Mouse (Mus musculus) kidney, postnatal 0 days (tissue): ENCODE measurements around the gene Gm35315. TPM values are rescaled to one million over a fixed set of nuclear protein-coding genes. Genes with fewer than 3 reads are reported as not detected.
A peak's percentile ranks its signal among the peaks of the same experiment; 100 is the strongest.

Experiments
- ATAC-seq: fragments of 200-750 bp; cut with Nextera tagmentation; replicated peaks from 2 replicates; pipeline ENCODE4 v1.8.0; 2017; ENCODE audit warnings: low read depth, moderate number of reproducible peaks, moderate TSS enrichment, moderate library complexity; ENCODE audit not compliant: low FRiP score
- DNase-seq: peaks from one replicate; pipeline ENCODE4 v3.0.0-alpha.2; 2016; ENCODE audit warnings: low spot score
- H3K27ac ChIP-seq: fragments of 300-500 bp; sonication (generic); 2 replicates; pipeline ENCODE4 v1.5.1; 2014; ENCODE audit warnings: mild to moderate bottlenecking
- H3K27me3 ChIP-seq: fragments of 300-500 bp; sonication (generic); 2 replicates; pipeline ENCODE4 v1.6.1; 2014; ENCODE audit warnings: low read length, mixed read lengths; ENCODE audit not compliant: insufficient read depth
- H3K36me3 ChIP-seq: fragments of 300-500 bp; sonication (generic); 2 replicates; pipeline ENCODE4 v1.6.1; 2014; ENCODE audit warnings: low read length, mixed read lengths; ENCODE audit not compliant: insufficient read depth
- H3K4me1 ChIP-seq: fragments of 300-500 bp; sonication (generic); replicated peaks from 2 replicates; pipeline ENCODE4 v1.6.1; 2014; ENCODE audit warnings: antibody characterized with exemption, low read length, mixed read lengths; ENCODE audit not compliant: insufficient read depth
- H3K4me2 ChIP-seq: fragments of 300-500 bp; sonication (generic); 2 replicates; pipeline ENCODE4 v1.6.1; 2014; ENCODE audit warnings: mild to moderate bottlenecking, low read length, moderate library complexity, mixed read lengths
- H3K4me3 ChIP-seq: fragments of 300-500 bp; sonication (generic); replicated peaks from 2 replicates; pipeline ENCODE4 v1.5.1; 2014; ENCODE audit warnings: low read depth, low read length
- H3K9ac ChIP-seq: fragments of 300-500 bp; sonication (generic); 2 replicates; pipeline ENCODE4 v1.6.1; 2014; ENCODE audit warnings: low read depth, low read length
- H3K9me3 ChIP-seq: fragments of 300-500 bp; sonication (generic); replicated peaks from 2 replicates; pipeline ENCODE4 v1.6.1; 2016; ENCODE audit warnings: low read length, inconsistent platforms, mixed read lengths
- CTCF ChIP-seq: IDR thresholded peaks from 2 replicates; pipeline ENCODE4 v1.5.1; 2016; ENCODE audit warnings: antibody characterized with exemption, low read depth, mild to moderate bottlenecking, moderate library complexity
- WGBS: fragments of 180-500 bp; shearing (Covaris S2); extraction: QIAGEN DNeasy Blood & Tissue Kit; methylation state at CpG from one replicate; pipeline ENCODE4 v1.1.7; 2014; 5-methylcytosine and 5-hydroxymethylcytosine counted together
- polyA plus RNA-seq: library from polyadenylated mRNA; unstranded; fragments of >200 nt; fragmentation: Nextera tagmentation; extraction: Ambion mirVana; gene quantifications from 2 replicates; pipeline ENCODE4 v1.2.1, GENCODE M21; 2015

The Gm35315 gene
- polyA plus RNA-seq, 1 experiment from 2014 or later, result 0.91 TPM

- Histone ChIP-seq H3K27ac (no peak overlapping the region), H3K27me3 (no peaks in the 10 kb centered on the region), H3K4me2 (no peak overlapping the region), H3K9ac (no peak overlapping the region), H3K36me3 (peaks cover 30% of the 10 kb centered on the region), H3K9me3 (no peaks in the 10 kb centered on the region), H3K4me3 (no peak overlapping the region), H3K4me1 (peaks cover 11% of the 10 kb centered on the region; the same call in 1 of the 2 replicates)
- DNase-seq (no peak), ATAC-seq (no peak)
- TF ChIP-seq CTCF, result no peak
- WGBS, result 87% methylated on average over 13 of the region's 13 CpGs
These were observed 8.2 kb upstream of the Gm35315 start for GRCm38 (mm10) chr5:110102429-110102828.

GRCm38 (mm10) chr5:110101716-110102347 lies 7.6 kb upstream of the Gm35315 start:
- H3K27me3 ChIP-seq, result no peaks in the 10 kb centered on the region
- H3K9ac ChIP-seq, result peak overlapping the region; percentile 18; the same call in 1 of the 2 replicates
- peak overlapping the region; percentile 22 for H3K4me3 ChIP-seq
- H3K9me3 ChIP-seq, result no peaks in the 10 kb centered on the region
- ATAC-seq, result peak; percentile 13; the same call in 1 of the 2 replicates
- WGBS, result 14% methylated on average over 34 of the region's 34 CpGs
- H3K4me1 ChIP-seq, result peaks cover 9% of the 10 kb centered on the region; the same call in 1 of the 2 replicates
- TF ChIP-seq CTCF, result no peak
- H3K4me2 ChIP-seq, result peak overlapping the region; percentile 56
- DNase-seq, result peak; percentile 44
- H3K27ac ChIP-seq, result no peak overlapping the region
- peaks cover 30% of the 10 kb centered on the region for H3K36me3 ChIP-seq

- peak overlapping the region; percentile 18; the same call in 1 of the 2 replicates for H3K9ac ChIP-seq
- H3K27me3 ChIP-seq, result no peaks in the 10 kb centered on the region
- peaks cover 7% of the 10 kb centered on the region; the same call in 1 of the 2 replicates for H3K4me1 ChIP-seq
- 2% methylated on average over 36 of the region's 37 CpGs for WGBS
- H3K9me3 ChIP-seq, result no peaks in the 10 kb centered on the region
- peak overlapping the region; percentile 56 for H3K4me2 ChIP-seq
- peak; percentile 19 for ATAC-seq
- H3K27ac ChIP-seq, result no peak overlapping the region
- peaks cover 28% of the 10 kb centered on the region for H3K36me3 ChIP-seq
- no peak for TF ChIP-seq CTCF
- H3K4me3 ChIP-seq, result peak overlapping the region; percentile 22
- DNase-seq, result peak; percentile 25
These were observed 6.9 kb upstream of the Gm35315 start for GRCm38 (mm10) chr5:110100921-110101631.

- DNase-seq (no peak), ATAC-seq (peak; percentile 7; the same call in 1 of the 2 replicates)
- WGBS, result 11% methylated on average over 25 of the region's 25 CpGs
- Histone ChIP-seq H3K27me3 (no peaks in the 10 kb centered on the region), H3K9me3 (no peaks in the 10 kb centered on the region), H3K4me2 (peak within 1 kb of the TSS; percentile 56), H3K4me3 (peak within 1 kb of the TSS; percentile 22; the same call in 1 of the 2 replicates), H3K9ac (no peak within 1 kb of the TSS), H3K27ac (no peak within 1 kb of the TSS), H3K36me3 (peaks cover 17% of the 10 kb centered on the region), H3K4me1 (peaks cover 9% of the 10 kb centered on the region; the same call in 1 of the 2 replicates)
- peak; percentile 36; the same call in 1 of the 2 replicates for TF ChIP-seq CTCF
These were observed 5.7 kb upstream of the Gm35315 start, which contains the start of gene Plcxd1 for GRCm38 (mm10) chr5:110099656-110100580. Gene Plcxd1 (plus strand): TSS chr5:110099969.

- ATAC-seq, result no peak
- H3K27ac ChIP-seq, result no peak overlapping the region
These were observed 4.8 kb upstream of the Gm35315 start for GRCm38 (mm10) chr5:110098991-110099477.

More at GRCm38 (mm10) chr5:110098991-110099477, 4.8 kb upstream of the Gm35315 start:
- Histone ChIP-seq H3K4me3 (no peak overlapping the region), H3K9ac (no peak overlapping the region), H3K4me1 (peaks cover 11% of the 10 kb centered on the region; the same call in 1 of the 2 replicates), H3K4me2 (no peak overlapping the region), H3K27me3 (no peaks in the 10 kb centered on the region), H3K9me3 (no peaks in the 10 kb centered on the region), H3K36me3 (peaks cover 9% of the 10 kb centered on the region)
- WGBS, result 40% methylated on average over 1 of the region's 1 CpGs
- no peak for DNase-seq
- TF ChIP-seq CTCF, result no peak
